In genomic region chr7:44586518-44586917, GRCm38 (mm10) we compare ENCODE assay signal across 8 mouse cellular contexts. TPM values are rescaled to one million over a fixed set of nuclear protein-coding genes. Genes with fewer than 3 reads are reported as not detected.
DNase-seq lines count a peak whose midpoint lies in the region; ATAC-seq and TF ChIP-seq lines count a peak whose summit lies in the region.

No protein-coding gene starts in this region.

- peaks cover 0 to 8% of the 10 kb centered on the region in 2 experiments; a peak in 2 of 4 replicates for H3K4me1 ChIP-seq in ES-E14 (ENCODE audit: control insufficient read depth in 2 of 2, insufficient read depth in 2 of 2, low read length in 2 of 2, poor library complexity in 1 of 2)

- 0 out of 2 replicates have a peak, but pooled peaks have one; percentile 17 for ATAC-seq in frontal cortex, adult (ENCODE audit: low TSS enrichment)
- no peak for ATAC-seq in erythroblast, adult 5-6 weeks (replicated peaks; ENCODE audit: low FRiP score, poor library complexity, severe bottlenecking)

- H3K27ac ChIP-seq in gastrocnemius, adult 2 months: no peak overlapping the region
- H3K27ac ChIP-seq in ES-E14 (ENCODE audit: insufficient read depth, low read depth, low read length, poor library complexity, severe bottlenecking): no peak overlapping the region

- TF ChIP-seq CTCF in gastrocnemius, adult 2 months (IDR thresholded peaks at IDR 0.05): no peak

- DNase-seq in gastrocnemius, adult 2 months: no peak
- no peak for DNase-seq in gastrocnemius, postnatal 14 days
- no peak for DNase-seq in ES-E14 (ENCODE audit: low read depth, low spot score)
- DNase-seq in left cerebral cortex, postnatal 36 days (ENCODE audit: low spot score in 2 of 2): peak; percentile 79 to 80
- DNase-seq in retina, postnatal 1 day: peak; percentile 83
- no peak for DNase-seq in urinary bladder, adult 2 months (ENCODE audit: low spot score)

- H3K36me3 ChIP-seq in ES-E14 (ENCODE audit: control insufficient read depth, insufficient read depth, low read length, poor library complexity, severe bottlenecking): no peaks in the 10 kb centered on the region

- H3K4me3 ChIP-seq in gastrocnemius, adult 2 months: peak overlapping the region; percentile 59
- H3K4me3 ChIP-seq in ES-E14 (ENCODE audit: insufficient read depth in 1 of 2, low read depth in 1 of 2, low read length in 2 of 2, poor library complexity in 1 of 2, severe bottlenecking in 1 of 2): peak overlapping the region; percentile 33 to 74; a peak in 3 of 4 replicates

- in situ Hi-C loops in ES-E14 (cut with MboI; ENCODE audit: low sequenced_read_pairs in 2 of 2, unreplicated experiment in 2 of 2): no loop called here

- H3K9me3 ChIP-seq in ES-E14 (ENCODE audit: control insufficient read depth, insufficient read depth, low read depth, low read length): no peaks in the 10 kb centered on the region

- H3K9ac ChIP-seq in ES-E14 (ENCODE audit: insufficient read depth, low read depth, low read length, poor library complexity, severe bottlenecking): peak overlapping the region; percentile 62; the same call in 1 of the 2 replicates

- intact Hi-C loops in gastrocnemius, adult 2 months (cut with DNase I): no loop called here
- intact Hi-C loops in gastrocnemius, postnatal 14 days (cut with DNase I; ENCODE audit: low total_unique reads): no loop called here
- intact Hi-C loops in left cerebral cortex, postnatal 36 days (cut with DNase I): loop anchor here (5.0 kb wide), 1 partner anchor 56 kb away; no protein-coding TSS in a partner anchor

TF ChIP-seq in ES-E14, 5 proteins besides CTCF, POLR2A, EP300 and RAD21:
- TF ChIP-seq ZNF384 (IDR thresholded peaks at IDR 0.05; ENCODE audit: low read depth, low read length) (no peak), MAFK (IDR thresholded peaks at IDR 0.05; ENCODE audit: insufficient read depth, low read depth, low read length) (no peak), HCFC1 (IDR thresholded peaks at IDR 0.05; ENCODE audit: borderline replicate concordance, insufficient read depth, low read length) (no peak), CHD2 (IDR thresholded peaks at IDR 0.05; ENCODE audit: low read depth, low read length) (no peak), ZC3H11A (IDR thresholded peaks at IDR 0.05; ENCODE audit: borderline replicate concordance, low read depth, low read length) (no peak)

RNA-seq across cellular contexts. Expression of gene Kcnc3, which starts 3.9 kb away (rescaled TPM):
- total RNA-seq in gastrocnemius, adult 2 months (2021): 1 to 10 TPM; 3.0 to 3.6 TPM
- total RNA-seq in gastrocnemius, postnatal 14 days (2021): 1 to 10 TPM; 2.9 to 3.1 TPM
- 9.5 and 12.4 TPM in 2 replicates for total RNA-seq in ES-E14 (2012; rRNA removed)
- 100 to 1,000 TPM in 1 of 2 experiments, 10 to 100 TPM in 1; 97.6 to 107 TPM for total RNA-seq in left cerebral cortex, postnatal 36 days (2021)
- total RNA-seq in erythroblast, adult 5-6 weeks (2015; ENCODE audit: low replicate concordance): not detected in 2 replicates
- 0.42 TPM in 1 of 2 replicates, not detected in the other for total RNA-seq in erythroblast, adult 5-6 weeks (2017; ENCODE audit: low replicate concordance)
- polyA plus RNA-seq in urinary bladder, adult 2 months (2012; rRNA removed): 0.43 and 1.1 TPM in 2 replicates

RNA-seq across cellular contexts. Expression of gene Napsa, which starts 14.3 kb away (rescaled TPM):
- under 1 TPM in 1 of 2 experiments, not detected in 1; 0.20 TPM for total RNA-seq in gastrocnemius, adult 2 months (2021)
- not detected for total RNA-seq in gastrocnemius, postnatal 14 days (2021)
- 13.7 and 52.5 TPM in 2 replicates for total RNA-seq in ES-E14 (2012; rRNA removed)
- total RNA-seq in left cerebral cortex, postnatal 36 days (2021): not detected
- 66.9 TPM in 2 replicates for total RNA-seq in erythroblast, adult 5-6 weeks (2015; ENCODE audit: low replicate concordance)
- total RNA-seq in erythroblast, adult 5-6 weeks (2017; ENCODE audit: low replicate concordance): 18.0 and 26.1 TPM in 2 replicates
- polyA plus RNA-seq in urinary bladder, adult 2 months (2012; rRNA removed): 5.3 TPM in 2 replicates

RNA-seq across cellular contexts. Expression of gene Nr1h2, which starts 32.8 kb away (rescaled TPM):
- 10 to 100 TPM; 40.6 to 42.7 TPM for total RNA-seq in gastrocnemius, adult 2 months (2021)
- 10 to 100 TPM; 28.0 to 28.2 TPM for total RNA-seq in gastrocnemius, postnatal 14 days (2021)
- 78.5 and 144 TPM in 2 replicates for total RNA-seq in ES-E14 (2012; rRNA removed)
- total RNA-seq in left cerebral cortex, postnatal 36 days (2021): 10 to 100 TPM; 73.1 to 78.3 TPM
- 34.4 and 41.8 TPM in 2 replicates for total RNA-seq in erythroblast, adult 5-6 weeks (2015; ENCODE audit: low replicate concordance)
- total RNA-seq in erythroblast, adult 5-6 weeks (2017; ENCODE audit: low replicate concordance): 32.0 and 41.0 TPM in 2 replicates
- 89.0 and 106 TPM in 2 replicates for polyA plus RNA-seq in urinary bladder, adult 2 months (2012; rRNA removed)

RNA-seq across cellular contexts. Expression of gene Pold1, which starts 37.9 kb away (rescaled TPM):
- total RNA-seq in gastrocnemius, adult 2 months (2021): 1 to 10 TPM; 4.1 to 5.1 TPM
- 1 to 10 TPM; 7.0 to 7.8 TPM for total RNA-seq in gastrocnemius, postnatal 14 days (2021)
- total RNA-seq in ES-E14 (2012; rRNA removed): 108 and 156 TPM in 2 replicates
- total RNA-seq in left cerebral cortex, postnatal 36 days (2021): 1 to 10 TPM; 7.5 to 7.6 TPM
- total RNA-seq in erythroblast, adult 5-6 weeks (2015; ENCODE audit: low replicate concordance): 21.3 and 26.5 TPM in 2 replicates
- total RNA-seq in erythroblast, adult 5-6 weeks (2017; ENCODE audit: low replicate concordance): 16.2 and 29.3 TPM in 2 replicates
- 15.8 and 19.7 TPM in 2 replicates for polyA plus RNA-seq in urinary bladder, adult 2 months (2012; rRNA removed)

RNA-seq across cellular contexts. Expression of gene Spib, which starts 54.6 kb away (rescaled TPM):
- under 1 TPM in 1 of 2 experiments, not detected in 1; 0.08 TPM for total RNA-seq in gastrocnemius, adult 2 months (2021)
- total RNA-seq in gastrocnemius, postnatal 14 days (2021): under 1 TPM; 0.16 to 0.18 TPM
- 0.67 and 0.90 TPM in 2 replicates for total RNA-seq in ES-E14 (2012; rRNA removed)
- total RNA-seq in left cerebral cortex, postnatal 36 days (2021): not detected
- 1.7 and 1.9 TPM in 2 replicates for total RNA-seq in erythroblast, adult 5-6 weeks (2015; ENCODE audit: low replicate concordance)
- total RNA-seq in erythroblast, adult 5-6 weeks (2017; ENCODE audit: low replicate concordance): 1.9 and 2.6 TPM in 2 replicates
- polyA plus RNA-seq in urinary bladder, adult 2 months (2012; rRNA removed): 0.38 and 0.41 TPM in 2 replicates

Comparison
In these comparisons a context has a peak if more than half of its experiments do, and no peak if none do; other contexts are left out.
1. DNase-seq: peak in left cerebral cortex, postnatal 36 days (2 of 2) and retina, postnatal 1 day (single experiment); none in gastrocnemius, adult 2 months (single experiment), gastrocnemius, postnatal 14 days (single experiment), ES-E14 (single experiment) and urinary bladder, adult 2 months (single experiment).
2. RNA of gene Napsa, which starts 14.3 kb away (total RNA-seq): 18.0 to 66.9 TPM in erythroblast, adult 5-6 weeks and 13.7 to 52.5 TPM in ES-E14; not detected in left cerebral cortex, postnatal 36 days, not detected in gastrocnemius, postnatal 14 days and 0.20 TPM in gastrocnemius, adult 2 months; every median in the first group is over 10 times any median in the second.